Mouse (Mus musculus) retina, embryonic 14.5 days (tissue): ENCODE results near the gene Olfr747.
"Not testable (repeated sequence)": the region's sequence is repeated elsewhere in the genome, so short reads cannot be mapped to it uniquely, and the experiment has no call there.

Source experiments
- DNase-seq: peaks from one replicate; pipeline ENCODE4 v3.0.0-alpha.2; 2015; ENCODE audit warnings: low spot score

The Olfr747 gene

GRCm38 (mm10) chr14:50693106-50693505 is at the start of gene Olfr747:
Gene Olfr747, minus strand, starts transcription at chr14:50693206.
- no peak for DNase-seq

GRCm38 (mm10) chr14:50741584-50741983 is 48.6 kb upstream of the Olfr747 start:
- no peak for DNase-seq

GRCm38 (mm10) chr14:50740334-50740733 is 47.3 kb upstream of the Olfr747 start:
- no peak for DNase-seq

- DNase-seq: not testable (repeated sequence)
Measured at GRCm38 (mm10) chr14:50722371-50722770, 29.4 kb upstream of the Olfr747 start.

- not testable (repeated sequence) for DNase-seq
Measured at GRCm38 (mm10) chr14:50719875-50720274, 26.9 kb upstream of the Olfr747 start.

GRCm38 (mm10) chr14:50707073-50707472 is 14.1 kb upstream of the Olfr747 start, which contains the start of gene Olfr748:
Gene Olfr748, plus strand, starts transcription at chr14:50707373.
- no peak for DNase-seq

GRCm38 (mm10) chr14:50646783-50647182 is 46.2 kb downstream of the Olfr747 start, which contains the start of gene Olfr746:
Gene Olfr746, plus strand, starts transcription at chr14:50647083.
- DNase-seq: no peak

- DNase-seq: no peak
Measured at GRCm38 (mm10) chr14:50639088-50639487, 53.9 kb downstream of the Olfr747 start, which contains the start of gene Olfr745. Gene Olfr745, plus strand, starts transcription at chr14:50639388.
